Mouse (Mus musculus): ENCODE data around the gene Ptbp3.
"Not testable (repeated sequence)": the region's sequence is repeated elsewhere in the genome, so short reads cannot be mapped to it uniquely, and the experiment has no call there.

The Ptbp3 gene

DNA sequence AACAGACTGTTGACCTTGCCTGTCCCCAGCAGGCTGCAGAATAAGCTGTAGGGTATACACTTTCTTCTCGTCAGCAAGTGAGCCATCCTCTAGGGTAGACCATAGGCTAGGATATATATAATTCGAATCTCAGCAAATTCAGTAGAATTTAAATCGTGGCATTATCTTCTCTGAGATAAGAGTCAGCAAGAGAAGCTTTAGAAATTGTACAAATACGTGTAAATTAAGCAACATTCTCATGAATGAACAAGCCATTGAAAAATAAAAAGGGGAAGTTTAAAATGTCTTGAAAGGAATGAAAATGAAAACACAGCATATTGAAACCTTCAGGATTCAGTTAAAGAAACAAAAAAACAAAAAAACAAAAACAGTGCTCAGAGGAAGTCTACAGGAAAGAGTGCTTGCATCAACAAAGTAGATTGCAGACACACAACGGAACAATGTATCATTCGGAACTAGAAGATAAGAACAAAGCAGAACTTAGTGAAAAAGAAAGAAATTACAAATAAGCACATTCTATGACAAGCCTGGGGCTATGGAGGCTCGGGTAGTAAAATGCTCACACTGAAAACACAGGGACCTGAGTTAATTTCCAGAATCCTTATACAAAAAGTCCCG, 16.5 kb upstream of the Ptbp3 start:
- ChIA-PET POLR2A (interaction anchor here in 2 of 4 experiments (1.0 to 1.5 kb wide), 2 partner anchors 18 to 21 kb away, joined by 3 read pairs; no protein-coding TSS in a partner anchor), CTCF (interaction anchor here in 1 of 4 experiments (0.6 kb wide), 1 partner anchor 94 kb away, joined by 3 read pairs; no protein-coding TSS in a partner anchor)

- ChIA-PET CTCF (no interaction called here), POLR2A (interaction anchor here in 3 of 4 experiments (0.6 to 0.7 kb wide), 3 partner anchors 147 to 997 kb away, joined by 3 to 5 read pairs (median 4); no protein-coding TSS in a partner anchor)
Observed at GRCm38 (mm10) chr4:59564128-59564527, 15.0 kb upstream of the Ptbp3 start.

DNA sequence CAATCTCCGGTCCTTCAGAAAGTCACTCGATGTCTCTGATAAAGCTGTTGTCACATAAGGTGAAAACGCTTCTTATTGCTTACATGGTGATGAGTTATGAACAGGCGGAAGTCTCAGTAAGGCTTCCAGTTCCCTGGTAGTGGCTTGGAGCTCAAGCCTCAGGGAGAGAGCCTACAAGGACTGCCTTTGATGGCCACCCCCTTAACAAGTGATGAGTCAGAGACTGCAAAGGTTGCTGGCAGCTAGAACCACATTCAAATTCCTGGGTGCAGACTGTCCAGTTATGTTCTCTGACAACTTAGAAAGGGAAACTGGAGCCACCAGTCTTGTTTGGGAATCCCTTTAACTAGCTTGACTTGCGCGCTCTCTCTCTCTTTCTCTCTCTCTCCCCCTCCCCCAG, 11.0 kb upstream of the Ptbp3 start:
- ChIA-PET POLR2A (interaction anchor here in 3 of 4 experiments (0.6 to 3.6 kb wide), 9 partner anchors 9 to 258 kb away, joined by 3 to 24 read pairs (median 5); partner anchors contain the start of gene Ptbp3 (in 1 of the 3)), CTCF (interaction anchor here in 3 of 4 experiments (0.7 to 1.5 kb wide), 4 partner anchors 9 to 384 kb away, joined by 3 to 6 read pairs (median 4); no protein-coding TSS in a partner anchor)

GRCm38 (mm10) chr4:59558096-59558720, 9.0 kb upstream of the Ptbp3 start:
- POLR2A ChIA-PET, result interaction anchor here in 3 of 4 experiments (0.7 to 3.6 kb wide), 17 partner anchors 8 to 1602 kb away, joined by 3 to 24 read pairs (median 3); partner anchors contain the start of genes Ptbp3 (in 2 of the 3), E130308A19Rik (in 1 of the 3) and Txn1 (in 1 of the 3)
- CTCF ChIA-PET, result interaction anchor here in 3 of 4 experiments (0.7 to 1.0 kb wide), 3 partner anchors 11 to 203 kb away, joined by 3 to 9 read pairs (median 4); no protein-coding TSS in a partner anchor

GRCm38 (mm10) chr4:59557343-59557742, 8.2 kb upstream of the Ptbp3 start:
- CTCF ChIA-PET, result not testable (repeated sequence)
- POLR2A ChIA-PET, result interaction anchor here in 3 of 4 experiments (0.6 to 3.6 kb wide), 7 partner anchors 9 to 843 kb away, joined by 3 to 24 read pairs (median 4); partner anchors contain the start of gene Ptbp3 (in 1 of the 3)

DNA sequence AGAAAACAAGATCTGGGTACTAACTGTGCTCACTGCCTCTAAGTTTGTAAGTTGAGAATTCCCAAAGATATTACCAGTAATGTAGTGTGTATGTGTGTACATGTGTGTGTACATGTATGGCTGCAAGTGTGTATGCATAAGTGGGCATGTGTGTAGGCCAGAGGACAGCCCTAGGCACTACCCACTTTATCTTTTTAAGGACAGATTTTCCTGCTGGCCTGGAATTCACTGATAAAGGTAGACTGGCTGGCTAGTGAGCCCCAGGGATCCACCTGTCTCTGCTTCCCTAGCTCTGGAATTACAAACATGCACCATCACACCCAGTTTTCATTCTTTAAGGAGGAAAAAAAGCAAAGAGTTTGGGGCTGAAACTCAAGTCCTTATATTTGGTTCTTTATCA, 6.0 kb upstream of the Ptbp3 start:
- POLR2A ChIA-PET, result no interaction called here
- CTCF ChIA-PET, result interaction anchor here in 1 of 4 experiments (0.6 kb wide), 1 partner anchor 1286 kb away, joined by 3 read pairs; no protein-coding TSS in a partner anchor

DNA sequence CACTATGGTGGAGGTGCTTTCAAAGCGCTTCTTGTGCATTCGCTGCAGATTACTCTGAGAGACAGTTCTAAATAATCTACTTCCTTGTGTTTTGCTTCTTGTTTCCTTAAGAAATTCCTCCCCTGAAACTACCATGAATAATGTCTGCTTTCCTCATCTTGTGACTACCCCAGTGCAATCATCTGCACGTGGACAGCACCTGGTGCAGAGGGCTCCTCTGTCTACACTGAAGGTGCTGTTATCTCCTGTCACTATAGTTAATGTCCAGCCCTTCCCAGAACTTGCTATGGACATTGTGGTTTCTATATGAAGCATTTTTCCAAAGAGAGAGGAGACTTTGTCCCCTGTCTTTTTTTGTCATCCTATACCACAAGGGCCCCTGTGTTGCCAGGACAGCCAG, 4.4 kb upstream of the Ptbp3 start:
- ChIA-PET CTCF (no interaction called here), POLR2A (interaction anchor here in 1 of 4 experiments (2.2 kb wide), 1 partner anchor 15 kb away, joined by 6 read pairs; no protein-coding TSS in a partner anchor)

GRCm38 (mm10) chr4:59552835-59553234, 3.7 kb upstream of the Ptbp3 start:
- CTCF ChIA-PET, result no interaction called here

GRCm38 (mm10) chr4:59551901-59552300, 2.7 kb upstream of the Ptbp3 start:
- ChIA-PET CTCF (interaction anchor here in 2 of 4 experiments (0.6 to 1.2 kb wide), 2 partner anchors 18 to 152 kb away, joined by 3 read pairs; no protein-coding TSS in a partner anchor), POLR2A (interaction anchor here in 2 of 4 experiments (1.0 to 2.2 kb wide), 3 partner anchors 11 to 198 kb away, joined by 3 to 6 read pairs (median 6); no protein-coding TSS in a partner anchor)

More at GRCm38 (mm10) chr4:59552835-59553234, 3.7 kb upstream of the Ptbp3 start:
- POLR2A ChIA-PET, result interaction anchor here in 1 of 4 experiments (1.5 to 2.2 kb wide), 2 partner anchors 10 to 14 kb away, joined by 6 read pairs; no protein-coding TSS in a partner anchor

- POLR2A ChIA-PET, result interaction anchor here in 2 of 4 experiments (0.6 to 4.1 kb wide), 9 partner anchors 9 to 109 kb away, joined by 3 to 24 read pairs (median 3); no protein-coding TSS in a partner anchor
- CTCF ChIA-PET, result no interaction called here
Observed at GRCm38 (mm10) chr4:59549977-59550560, 905 bp upstream of the Ptbp3 start.

- CTCF ChIA-PET, result interaction anchor here in 1 of 4 experiments (0.6 kb wide), 1 partner anchor 287 kb away, joined by 3 read pairs; no protein-coding TSS in a partner anchor
- POLR2A ChIA-PET, result interaction anchor here in 3 of 4 experiments (0.6 to 4.1 kb wide), 16 partner anchors 8 to 432 kb away, joined by 3 to 31 read pairs (median 4); no protein-coding TSS in a partner anchor
Observed at GRCm38 (mm10) chr4:59548560-59549174, 497 bp downstream of the Ptbp3 start.

GRCm38 (mm10) chr4:59548011-59548559, 1.1 kb downstream of the Ptbp3 start:
- CTCF ChIA-PET, result interaction anchor here in 1 of 4 experiments (0.6 kb wide), 1 partner anchor 361 kb away, joined by 3 read pairs; no protein-coding TSS in a partner anchor
- POLR2A ChIA-PET, result interaction anchor here in 3 of 4 experiments (0.6 to 4.1 kb wide), 24 partner anchors 10 to 182 kb away, joined by 3 to 31 read pairs (median 4); no protein-coding TSS in a partner anchor

GRCm38 (mm10) chr4:59547136-59547889, 1.9 kb downstream of the Ptbp3 start:
- CTCF ChIA-PET, result no interaction called here
- POLR2A ChIA-PET, result interaction anchor here (0.6 to 4.1 kb wide), 24 partner anchors 8 to 993 kb away, joined by 3 to 31 read pairs (median 4); no protein-coding TSS in a partner anchor

- ChIA-PET CTCF (interaction anchor here in 1 of 4 experiments (0.7 kb wide), 1 partner anchor 283 kb away, joined by 4 read pairs; no protein-coding TSS in a partner anchor), POLR2A (interaction anchor here in 3 of 4 experiments (0.6 to 4.1 kb wide), 14 partner anchors 8 to 186 kb away, joined by 3 to 31 read pairs (median 4); no protein-coding TSS in a partner anchor)
Observed at GRCm38 (mm10) chr4:59546285-59547071, 2.7 kb downstream of the Ptbp3 start.

DNA sequence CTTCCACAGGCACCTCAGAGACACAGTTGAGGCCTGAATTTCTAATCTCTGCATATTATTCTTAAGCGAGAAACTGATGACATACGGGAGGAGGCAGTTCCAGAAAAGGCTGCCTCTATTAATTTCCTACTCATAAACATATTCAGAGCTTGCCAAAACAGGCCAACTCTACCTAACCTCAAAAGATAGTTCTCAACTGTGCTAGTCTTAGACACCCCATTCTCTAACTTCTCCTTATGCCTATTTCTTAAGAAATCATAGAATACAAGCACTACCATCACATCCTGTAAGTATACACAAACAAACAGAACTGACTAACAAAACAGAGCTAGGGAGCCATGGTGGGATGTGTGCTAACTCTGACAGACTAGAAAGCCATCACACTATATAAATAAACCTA, 4.5 kb downstream of the Ptbp3 start:
- CTCF ChIA-PET, result no interaction called here
- POLR2A ChIA-PET, result interaction anchor here in 2 of 4 experiments (0.9 to 1.6 kb wide), 3 partner anchors 8 to 21 kb away, joined by 3 to 5 read pairs (median 5); no protein-coding TSS in a partner anchor

DNA sequence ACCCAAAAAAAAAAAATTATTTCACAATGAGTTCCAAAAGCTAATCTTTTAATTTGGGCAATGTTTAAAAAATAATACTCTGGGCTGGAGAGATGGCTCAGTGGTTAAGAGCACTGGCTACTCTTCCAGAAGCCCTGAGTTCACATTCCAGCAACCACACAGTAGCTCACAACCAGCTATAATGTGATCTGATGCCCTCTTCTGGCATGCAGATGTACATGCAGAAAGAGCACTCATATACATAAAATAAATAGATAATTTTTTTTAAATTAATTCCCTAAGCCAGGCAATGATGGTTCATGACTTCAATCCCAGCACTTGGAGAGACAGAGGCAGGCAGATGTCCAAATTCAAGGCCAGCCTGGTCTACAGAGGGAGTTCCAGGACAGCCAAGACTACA, 6.2 kb downstream of the Ptbp3 start:
- POLR2A ChIA-PET, result interaction anchor here in 3 of 4 experiments (0.7 to 1.4 kb wide), 6 partner anchors 9 to 183 kb away, joined by 3 to 6 read pairs (median 3); no protein-coding TSS in a partner anchor
- CTCF ChIA-PET, result interaction anchor here (0.6 to 1.2 kb wide), 7 partner anchors 26 to 363 kb away, joined by 3 to 4 read pairs (median 3); no protein-coding TSS in a partner anchor

All from embryonic stem cell, embryonic (primary cell).